Mouse (Mus musculus) frontal cortex, postnatal 36 days (tissue): Measurements from ENCODE around the gene Afg1l.
A peak's percentile ranks its signal among the peaks of the same experiment; 100 is the strongest.

ENCODE experiments used
- DNase-seq, 2 experiments: peaks; one replicate each; pipeline ENCODE4 v3.0.0; 2022; ENCODE audit warnings: low spot score in 2 of 2

Gene Afg1l

GRCm38 (mm10) chr10:42383708-42384107 lies 94.7 kb downstream of the Afg1l start:
- no peak for DNase-seq

DNA sequence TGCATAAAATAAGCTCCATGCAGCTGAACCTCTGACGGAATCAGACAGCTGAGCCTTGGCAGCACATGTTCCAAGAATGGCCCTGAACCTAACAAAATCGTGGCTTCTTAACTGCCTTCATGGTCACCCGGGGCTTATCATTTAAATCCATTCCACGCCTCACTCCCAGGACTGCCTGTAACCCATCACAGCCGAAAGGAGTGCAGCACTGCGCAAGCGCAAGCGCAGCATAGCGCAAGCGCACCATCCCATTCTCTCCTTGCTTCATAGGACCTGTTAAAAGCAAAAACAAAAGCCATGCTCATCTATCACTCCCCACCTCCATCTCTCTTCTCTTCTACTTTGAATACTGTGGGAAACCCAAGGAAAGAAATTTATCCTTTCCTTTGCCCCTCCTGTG lies 114.1 kb downstream of the Afg1l start:
- no peak for DNase-seq

DNA sequence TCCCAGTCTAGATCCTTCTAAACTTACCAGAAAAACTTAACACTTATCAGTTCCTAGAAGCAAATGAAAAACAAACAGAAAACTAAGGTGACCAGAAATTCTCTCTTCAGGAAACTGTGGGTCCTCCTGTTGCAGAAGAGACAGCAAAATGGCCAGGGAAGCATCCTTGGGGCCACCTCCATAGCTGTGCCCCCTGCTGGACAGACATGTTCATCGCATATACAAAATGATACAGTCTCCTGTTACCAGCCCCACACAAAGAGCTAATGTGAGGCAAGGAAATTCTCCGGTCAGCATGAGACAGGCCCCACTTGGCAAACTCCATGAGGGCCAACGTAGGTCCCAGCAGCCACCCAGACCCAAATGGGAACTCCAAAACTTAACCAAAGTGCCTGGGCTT lies 122.4 kb downstream of the Afg1l start:
- DNase-seq, result no peak

- no peak for DNase-seq
These were observed 130.4 kb downstream of the Afg1l start for GRCm38 (mm10) chr10:42347986-42348385.

- DNase-seq, result peak in 1 of 2 experiments; percentile 37
These were observed 131.2 kb downstream of the Afg1l start for GRCm38 (mm10) chr10:42347127-42347526.

- no peak for DNase-seq
These were observed 132.0 kb downstream of the Afg1l start for GRCm38 (mm10) chr10:42346179-42346877.

DNA sequence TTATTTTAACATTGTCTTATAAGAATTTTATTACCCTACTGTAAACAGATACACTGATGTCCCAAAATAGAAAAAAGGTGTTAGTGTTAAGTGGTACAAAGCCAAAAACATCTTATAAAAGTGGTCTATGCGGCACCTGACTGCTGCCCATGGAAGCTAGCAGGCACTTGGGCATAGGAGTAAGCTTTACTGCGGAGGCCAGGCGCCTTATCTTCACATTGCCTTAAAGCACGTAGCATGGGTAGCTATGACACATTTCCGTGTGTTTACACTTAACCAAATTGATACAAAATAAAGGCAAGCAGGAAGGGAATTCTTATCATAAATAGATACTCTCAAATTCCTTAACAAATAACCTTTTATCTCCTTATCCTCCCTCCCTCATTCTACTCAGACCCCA lies 135.7 kb downstream of the Afg1l start:
- no peak for DNase-seq

GRCm38 (mm10) chr10:42341815-42342457 lies 136.4 kb downstream of the Afg1l start:
- no peak for DNase-seq

GRCm38 (mm10) chr10:42340426-42340793 lies 138.0 kb downstream of the Afg1l start:
- DNase-seq, result no peak

GRCm38 (mm10) chr10:42339773-42340425 lies 138.5 kb downstream of the Afg1l start:
- DNase-seq, result peak; percentile 10 to 20

DNA sequence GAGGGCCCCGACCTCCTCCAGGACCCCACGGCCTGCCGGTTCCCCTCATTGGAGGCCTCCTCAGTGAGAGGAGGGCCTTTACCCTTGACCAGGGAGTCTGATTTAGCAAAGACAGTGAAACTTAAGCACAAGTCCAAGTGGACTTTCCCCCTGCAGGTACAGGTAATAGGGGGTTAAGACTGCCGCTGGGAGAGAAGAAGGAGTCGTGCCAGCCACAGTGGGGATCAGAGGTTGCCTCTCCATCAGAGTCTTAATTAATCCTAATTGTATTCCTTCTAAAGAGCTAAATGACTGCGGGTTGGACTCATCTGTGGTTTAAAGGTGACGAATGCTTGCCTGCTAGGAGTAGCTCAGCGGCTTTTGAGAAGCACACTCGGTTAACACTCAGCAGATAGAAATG lies 139.9 kb downstream of the Afg1l start:
- DNase-seq, result no peak

DNA sequence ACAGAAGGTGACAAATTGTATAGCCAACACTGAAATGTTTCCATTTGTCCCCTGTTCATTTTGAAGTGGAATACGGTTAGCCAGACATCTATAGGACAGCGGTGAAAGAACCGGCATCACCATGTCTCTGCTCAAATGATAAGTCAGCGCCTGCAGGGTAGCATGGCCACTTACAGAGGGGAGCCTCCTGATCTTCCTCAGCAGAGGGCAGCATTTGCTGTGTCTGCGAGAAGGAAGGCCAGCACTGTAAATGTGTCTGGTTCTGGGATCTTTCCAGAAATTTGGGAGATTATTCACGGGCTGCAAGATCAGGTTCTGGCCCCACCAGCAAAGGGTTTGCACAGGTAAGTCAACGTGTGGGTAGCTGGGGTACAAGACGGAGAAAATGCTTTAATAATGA lies 150.8 kb downstream of the Afg1l start:
- DNase-seq, result peak in 1 of 2 experiments; percentile 19

DNA sequence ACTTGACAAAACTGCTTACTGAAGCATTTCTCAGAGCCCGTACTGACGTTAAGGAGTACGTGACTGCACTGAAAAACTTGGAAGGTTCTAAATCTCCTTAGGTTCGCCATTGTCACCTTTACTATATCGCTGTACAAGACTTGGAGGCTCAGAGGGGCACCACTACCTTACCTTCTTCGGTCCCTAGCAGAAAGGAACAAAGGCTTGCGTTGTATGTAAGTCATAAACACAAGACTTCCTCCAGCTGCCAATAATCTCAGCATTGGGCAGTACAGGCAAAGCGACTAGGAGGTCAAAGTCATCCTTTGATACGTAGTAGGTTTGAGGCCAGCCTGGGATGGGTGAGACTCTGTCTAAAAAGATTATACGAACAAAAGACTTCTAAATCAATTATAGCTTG lies 153.1 kb downstream of the Afg1l start:
- DNase-seq, result no peak

DNA sequence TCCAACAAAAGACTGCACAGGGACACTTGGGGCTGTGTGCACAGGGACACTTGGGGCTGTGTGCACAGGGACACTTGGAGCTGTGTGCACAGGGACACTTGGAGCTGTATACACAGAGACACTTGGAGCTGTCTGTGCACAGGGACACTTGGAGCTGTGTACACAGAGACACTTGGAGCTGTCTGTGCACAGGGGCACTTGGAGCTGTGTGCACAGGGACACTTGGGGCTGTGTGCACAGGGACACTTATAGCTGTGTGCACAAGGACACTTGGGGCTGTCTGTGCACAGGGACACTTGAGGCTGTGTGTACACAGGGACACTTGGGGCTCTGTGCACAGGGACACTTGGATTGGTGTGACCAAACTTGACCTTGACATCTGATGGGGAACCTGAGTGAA lies 154.4 kb downstream of the Afg1l start:
- DNase-seq, result no peak

DNA sequence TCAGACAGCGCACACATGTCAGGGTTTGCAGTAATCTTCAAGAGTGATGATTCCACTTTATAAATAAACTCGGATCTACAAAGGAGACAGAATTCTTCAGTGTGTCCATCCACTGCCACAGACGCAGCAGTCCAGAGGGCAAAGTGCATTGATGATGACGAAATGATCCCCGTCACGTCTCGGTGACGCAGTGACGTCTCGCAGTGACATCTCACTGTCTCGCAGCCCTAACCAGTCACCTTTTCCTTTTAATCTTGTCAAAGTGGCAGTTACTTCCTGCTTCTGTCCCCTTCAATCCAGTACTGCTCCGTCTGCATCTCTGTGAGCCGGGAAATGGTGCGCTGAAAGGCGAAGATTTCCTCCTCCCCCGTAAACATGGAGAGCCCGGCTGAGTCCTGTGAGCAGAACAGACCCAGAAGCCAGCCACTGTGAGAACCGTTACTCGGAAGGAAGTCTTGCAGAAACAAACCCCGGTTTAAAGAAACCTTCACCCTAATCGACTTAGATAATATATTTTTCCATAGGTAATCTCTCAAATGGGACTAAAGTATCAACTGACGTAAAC lies 165.1 kb downstream of the Afg1l start:
- no peak for DNase-seq

- no peak for DNase-seq
These were observed 165.8 kb downstream of the Afg1l start for GRCm38 (mm10) chr10:42312557-42312956.

DNA sequence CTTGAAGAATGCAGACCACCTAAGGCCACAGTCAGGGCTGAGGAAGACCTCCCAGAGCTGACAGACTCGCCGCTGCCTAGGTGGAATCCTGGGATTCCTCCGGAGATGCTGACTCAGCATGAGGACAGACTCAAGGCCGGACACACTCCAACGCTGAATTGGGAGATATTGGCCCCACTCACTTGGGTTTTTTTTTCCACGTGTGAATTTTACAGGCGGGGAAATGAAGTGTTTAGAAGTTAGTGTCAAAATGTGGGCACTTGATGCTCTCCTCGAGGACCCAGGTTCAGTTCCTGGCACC lies 169.7 kb downstream of the Afg1l start:
- DNase-seq, result no peak

- peak; percentile 83 to 85 for DNase-seq
These were observed 170.2 kb downstream of the Afg1l start for GRCm38 (mm10) chr10:42307980-42308686.

GRCm38 (mm10) chr10:42306422-42306821 lies 171.9 kb downstream of the Afg1l start:
- DNase-seq, result no peak

- no peak for DNase-seq
These were observed 177.6 kb downstream of the Afg1l start for GRCm38 (mm10) chr10:42300805-42301204.

DNA sequence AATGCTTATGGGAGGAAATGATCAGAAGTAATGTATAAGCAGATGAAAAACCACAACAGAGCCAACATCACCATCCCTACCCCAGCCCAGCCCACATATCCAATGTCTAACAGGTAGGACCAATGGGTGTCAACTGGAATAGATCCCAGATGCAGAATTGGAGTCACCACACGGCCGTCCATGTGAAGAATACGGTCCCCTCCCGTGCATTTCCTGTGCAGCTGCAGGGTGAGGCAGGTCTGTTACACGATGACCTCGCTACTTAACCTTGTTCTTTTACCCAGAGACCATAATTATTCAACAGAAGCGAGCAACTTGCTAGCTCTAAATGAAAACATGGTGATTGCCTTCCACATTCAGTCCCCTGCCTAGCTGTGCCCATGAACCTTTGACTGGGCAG lies 178.4 kb downstream of the Afg1l start:
- no peak for DNase-seq

GRCm38 (mm10) chr10:42299426-42299825 lies 178.9 kb downstream of the Afg1l start:
- DNase-seq, result no peak
